Mouse (Mus musculus) layer of hippocampus, postnatal 14 days (tissue): ENCODE results near the gene Cenpx. TPM values are rescaled to one million over a fixed set of nuclear protein-coding genes. Genes with fewer than 3 reads are reported as not detected.

ENCODE experiments used
- DNase-seq, 2 experiments: peaks; one replicate each; pipeline ENCODE4 v3.0.0; 2021 to 2022; ENCODE audit warnings: low spot score in 2 of 2, mixed read lengths in 1 of 2
- total RNA-seq, 2 experiments: library from RNA; stranded (reverse); gene quantifications; 2 replicates each; pipeline ENCODE4 v1.2.3; 2021

The Cenpx gene
- total RNA-seq, 2 experiments from 2014 or later, result 26.8 to 28.9 TPM

DNA sequence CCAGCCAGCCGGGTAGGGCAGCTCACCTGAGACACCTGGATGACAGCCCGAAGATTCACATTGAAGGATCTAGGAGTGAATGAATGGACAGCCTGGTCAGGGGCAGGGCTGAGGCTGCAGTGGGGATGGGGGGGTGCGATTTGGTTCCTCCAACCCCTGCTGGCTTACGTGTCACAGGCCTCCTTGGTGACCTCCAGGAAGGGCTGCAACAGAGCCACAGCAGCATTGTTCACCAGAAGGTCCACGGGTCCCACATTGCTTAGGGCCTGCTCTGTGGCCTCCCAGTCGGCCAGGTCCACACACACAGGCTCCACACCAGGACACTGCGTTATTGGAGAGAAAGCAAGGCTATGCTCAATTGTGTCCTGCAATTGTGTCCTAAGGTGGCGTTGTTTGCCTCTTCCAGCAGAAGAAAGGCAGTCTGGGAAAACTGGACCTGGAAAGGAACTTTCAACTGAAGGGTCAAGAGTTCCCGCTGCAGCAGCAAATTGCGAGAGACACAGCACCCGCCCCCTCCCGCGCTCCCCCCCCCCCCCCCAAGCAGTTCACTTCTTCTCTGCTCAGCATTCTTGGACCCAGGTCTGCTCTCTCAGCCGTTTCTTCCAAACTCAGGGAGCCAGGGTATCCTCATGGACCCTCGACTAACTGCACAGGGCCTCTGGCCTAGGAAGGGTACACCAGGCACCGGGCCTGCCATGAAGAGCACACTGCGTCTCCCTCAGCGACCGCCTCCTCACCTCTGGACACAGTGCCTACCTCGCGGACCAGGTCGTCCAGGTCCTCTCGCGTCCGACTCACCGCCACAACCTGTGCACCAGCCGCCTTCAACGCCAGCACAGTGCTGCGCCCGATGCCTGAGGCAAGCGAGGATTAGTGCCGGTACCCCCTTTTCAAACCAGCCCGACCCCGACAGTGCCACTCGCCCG is 13.0 kb upstream of the Cenpx start:
- no peak for DNase-seq

DNA sequence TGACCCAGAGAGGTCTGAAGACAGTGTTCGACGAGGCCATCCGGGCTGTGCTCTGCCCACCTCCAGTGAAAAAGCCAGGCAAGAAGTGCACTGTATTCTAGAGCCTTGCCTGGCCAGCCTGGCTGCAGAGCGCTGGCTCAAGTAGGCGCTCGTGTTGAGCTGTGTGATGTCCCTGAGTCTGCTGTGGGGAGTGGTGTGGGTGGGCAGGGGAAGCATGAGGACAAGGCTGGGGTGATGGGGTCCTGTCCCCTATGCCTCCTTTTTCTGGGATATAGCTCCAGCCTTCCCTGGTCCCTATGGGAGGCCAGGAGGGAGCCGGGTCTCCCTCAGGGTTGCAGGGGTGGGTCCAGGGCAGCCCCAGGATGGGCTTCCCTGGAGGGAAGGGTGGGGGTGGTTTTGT is 10.0 kb upstream of the Cenpx start:
- DNase-seq, result no peak

DNA sequence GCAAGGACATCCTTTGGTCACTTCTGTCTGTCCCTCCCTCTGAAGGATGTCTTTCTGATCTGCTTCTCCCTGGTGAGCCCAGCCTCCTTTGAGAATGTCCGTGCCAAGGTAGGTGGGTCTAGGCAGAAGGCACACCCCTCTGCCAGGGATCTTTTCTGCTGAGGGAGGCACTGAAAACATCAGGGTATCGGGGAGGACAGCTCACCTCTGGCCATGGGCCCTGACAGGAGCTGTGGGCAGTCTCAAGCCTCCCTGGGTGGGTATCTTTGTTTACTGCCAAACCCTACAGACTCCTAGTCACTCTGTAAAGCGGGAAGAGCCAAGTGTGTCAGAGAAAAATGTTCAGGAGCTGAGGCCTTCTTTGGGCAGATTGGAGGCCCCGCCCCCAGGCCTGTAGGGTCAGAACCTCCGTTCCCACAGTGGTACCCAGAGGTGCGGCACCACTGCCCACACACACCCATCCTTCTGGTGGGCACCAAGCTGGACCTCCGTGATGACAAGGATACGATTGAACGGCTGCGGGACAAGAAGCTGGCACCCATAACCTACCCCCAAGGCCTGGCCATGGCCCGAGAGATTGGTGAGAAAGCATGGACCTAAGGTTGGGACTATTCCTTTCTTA is 9.3 kb upstream of the Cenpx start:
- no peak for DNase-seq

DNA sequence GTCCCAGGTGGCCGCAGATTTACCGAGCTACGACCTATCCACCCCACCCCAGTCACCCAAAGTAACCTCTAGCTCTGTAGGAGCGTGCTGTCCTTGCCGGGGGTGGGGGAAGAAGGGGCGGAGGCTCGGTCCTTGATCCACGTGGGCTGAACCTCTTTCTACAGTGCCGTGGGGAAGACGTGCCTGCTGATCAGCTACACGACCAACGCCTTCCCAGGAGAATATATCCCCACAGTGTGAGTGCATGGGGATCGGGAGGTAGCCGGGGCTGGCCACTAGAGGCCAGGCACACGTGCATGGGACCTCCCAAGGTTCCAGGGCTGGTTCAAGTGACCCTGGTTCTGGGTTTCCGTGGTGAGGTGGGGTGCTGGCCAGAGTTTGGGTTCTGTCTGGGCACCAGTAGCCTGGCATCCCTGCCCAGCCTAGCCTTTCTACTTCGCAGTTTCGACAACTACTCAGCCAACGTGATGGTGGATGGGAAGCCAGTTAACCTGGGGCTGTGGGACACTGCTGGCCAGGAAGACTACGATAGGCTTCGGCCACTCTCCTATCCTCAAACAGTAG is 8.6 kb upstream of the Cenpx start:
- DNase-seq, result no peak

DNA sequence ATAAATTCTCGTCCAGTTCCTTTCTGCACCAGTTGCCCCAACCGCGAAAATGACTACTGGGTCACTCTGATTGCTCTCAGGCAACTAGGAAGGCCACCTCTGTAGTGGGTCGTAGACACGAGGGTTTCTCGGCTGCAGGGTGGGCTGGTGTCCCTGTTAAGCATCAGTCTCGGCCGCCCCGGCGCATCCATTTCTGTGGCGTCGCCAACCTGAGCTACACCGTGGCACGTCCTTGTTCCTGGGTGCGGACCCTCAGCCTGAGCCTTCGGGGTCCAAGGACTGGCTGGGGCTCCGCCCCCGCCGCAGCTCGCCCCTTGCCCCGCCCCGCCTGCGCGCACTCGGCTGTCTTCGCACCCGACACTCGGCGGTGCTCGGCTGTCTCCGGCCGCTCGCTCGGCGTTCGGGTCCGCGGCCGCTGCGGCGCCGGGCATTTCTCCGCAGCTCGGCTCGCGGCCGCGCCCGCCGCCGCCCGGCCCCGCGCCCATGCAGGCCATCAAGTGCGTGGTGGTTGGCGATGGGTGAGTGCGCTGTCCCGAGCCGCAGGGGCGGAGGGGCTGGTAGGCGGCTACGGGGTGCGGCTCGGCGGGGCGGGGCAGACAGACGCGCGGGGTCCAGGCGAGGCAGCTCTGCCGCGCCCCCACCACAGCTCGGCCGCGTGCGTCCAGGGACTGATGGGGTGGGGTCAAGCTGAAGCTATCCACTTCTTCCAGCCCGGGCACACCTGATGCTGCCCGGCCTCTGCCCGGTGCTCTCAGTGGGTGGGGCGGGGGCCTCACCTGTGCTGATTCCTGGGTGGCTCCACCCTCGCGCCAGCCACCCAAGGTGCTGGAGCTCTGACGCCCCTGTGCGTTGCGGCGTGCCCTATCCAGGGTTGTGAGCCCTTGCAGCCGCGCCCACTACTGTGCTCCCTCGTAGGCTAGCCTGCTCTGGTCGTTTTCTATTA is 7.9 kb upstream of the Cenpx start, which contains the start of gene Rac3:
Gene Rac3 (plus strand): TSS at position 347 of the 943 bp plus-strand sequence.
- DNase-seq, result peak; percentile 70

DNA sequence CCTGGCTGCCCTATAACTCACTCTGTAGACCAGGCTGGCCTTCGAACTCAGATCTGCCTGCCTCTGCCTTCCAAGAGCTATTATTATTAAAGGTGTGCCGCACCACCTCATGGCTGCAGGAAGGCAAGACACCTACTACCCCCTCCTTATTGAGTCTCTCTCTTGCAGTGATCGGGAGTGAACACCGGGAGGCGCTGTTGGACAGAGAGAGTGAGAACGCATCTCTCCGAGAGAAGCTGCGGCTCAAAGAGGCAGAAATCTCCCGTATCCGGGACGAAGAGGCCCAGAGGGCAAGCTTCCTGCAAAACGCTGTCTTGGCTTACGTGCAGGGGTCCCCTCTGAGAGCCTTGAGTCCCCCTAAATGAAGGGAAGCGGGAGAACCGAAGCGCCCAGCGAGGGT is 6.9 kb upstream of the Cenpx start:
- peak; percentile 91 to 94 for DNase-seq

DNA sequence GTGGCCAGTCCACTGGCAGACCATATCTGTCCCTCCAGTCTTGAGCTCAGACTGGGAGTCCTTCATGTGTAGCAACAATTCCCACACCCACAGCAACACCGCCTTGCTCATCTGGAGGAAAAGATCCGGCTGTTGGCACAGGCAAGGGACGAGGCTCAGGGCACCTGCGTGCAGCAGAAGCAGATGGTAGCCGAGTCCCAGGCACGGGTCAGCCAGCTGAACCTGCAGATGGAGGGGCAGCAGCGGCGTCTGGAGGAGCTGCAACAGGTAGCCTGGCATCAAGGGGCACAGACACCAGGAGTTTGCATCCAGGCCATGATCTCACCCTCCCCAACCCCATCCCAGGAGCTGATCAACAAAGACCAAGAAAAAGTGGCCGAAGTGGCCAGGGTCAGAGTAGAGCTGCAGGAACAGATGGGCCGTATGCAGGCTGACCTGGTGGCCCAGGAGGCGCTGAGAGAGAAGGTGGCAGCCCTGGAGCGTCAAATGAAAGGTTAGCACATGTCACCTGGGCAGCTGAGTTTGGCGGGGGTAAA is 6.4 kb upstream of the Cenpx start:
- DNase-seq, result no peak

DNA sequence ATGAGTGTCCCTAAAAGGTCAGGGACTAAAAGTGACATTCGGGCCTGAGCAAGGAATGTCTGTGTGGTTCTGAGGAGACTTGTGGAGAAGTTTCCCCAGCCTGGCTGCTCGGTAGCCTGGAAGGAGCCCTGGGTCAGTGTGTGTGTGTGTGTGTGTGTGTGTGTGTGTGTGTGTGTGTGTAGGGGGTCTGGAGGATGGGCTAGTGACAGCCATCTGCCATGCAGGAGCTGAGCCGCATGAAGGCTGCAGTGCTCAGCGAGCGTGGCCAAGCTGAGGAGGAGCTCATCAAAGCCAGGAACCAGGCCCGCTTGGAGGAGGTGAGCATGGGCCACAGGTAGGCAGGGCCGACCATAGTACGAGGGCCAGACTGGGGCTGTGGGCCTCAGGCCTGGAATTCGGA is 5.7 kb upstream of the Cenpx start:
- DNase-seq, result no peak

DNA sequence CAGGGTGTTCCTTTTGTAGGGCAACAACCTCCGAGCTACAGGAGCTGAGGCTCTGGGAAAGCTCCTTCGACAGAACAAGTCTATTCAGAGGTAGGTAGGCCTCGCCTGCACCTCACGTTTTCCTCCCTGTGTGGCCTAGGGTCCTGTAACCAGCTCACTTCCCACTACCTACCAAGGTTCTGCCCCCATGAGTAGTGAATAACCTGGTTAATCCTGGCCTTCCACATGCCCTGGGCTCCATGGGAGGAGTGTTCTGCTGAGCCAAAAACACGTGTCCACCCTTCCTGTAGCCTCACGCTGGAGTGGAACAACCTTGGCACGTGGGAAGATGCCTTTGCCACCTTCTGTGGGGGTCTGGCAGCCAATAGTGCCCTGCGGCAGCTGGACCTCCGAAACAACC is 1.6 kb upstream of the Cenpx start:
- no peak for DNase-seq

DNA sequence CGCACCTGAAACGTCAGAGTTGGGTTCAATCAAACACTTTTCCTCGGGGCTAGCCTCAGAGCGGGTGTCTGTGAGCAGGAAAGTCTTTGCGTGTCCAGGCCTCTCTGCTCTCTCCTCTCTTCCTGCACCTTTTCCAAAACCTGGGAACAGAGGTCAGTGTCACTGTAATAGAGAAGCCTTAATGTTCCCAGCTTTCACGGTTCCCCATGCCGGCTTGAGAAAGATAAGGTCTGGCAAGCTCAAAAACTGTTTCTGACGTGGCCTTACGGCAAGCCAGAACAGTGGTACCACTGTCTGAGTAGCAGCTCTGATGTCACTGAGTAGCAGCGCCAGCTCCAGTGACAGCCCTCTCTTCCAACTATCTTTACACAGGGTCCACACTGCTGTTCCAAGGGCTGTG is 1.0 kb upstream of the Cenpx start:
- DNase-seq, result no peak

DNA sequence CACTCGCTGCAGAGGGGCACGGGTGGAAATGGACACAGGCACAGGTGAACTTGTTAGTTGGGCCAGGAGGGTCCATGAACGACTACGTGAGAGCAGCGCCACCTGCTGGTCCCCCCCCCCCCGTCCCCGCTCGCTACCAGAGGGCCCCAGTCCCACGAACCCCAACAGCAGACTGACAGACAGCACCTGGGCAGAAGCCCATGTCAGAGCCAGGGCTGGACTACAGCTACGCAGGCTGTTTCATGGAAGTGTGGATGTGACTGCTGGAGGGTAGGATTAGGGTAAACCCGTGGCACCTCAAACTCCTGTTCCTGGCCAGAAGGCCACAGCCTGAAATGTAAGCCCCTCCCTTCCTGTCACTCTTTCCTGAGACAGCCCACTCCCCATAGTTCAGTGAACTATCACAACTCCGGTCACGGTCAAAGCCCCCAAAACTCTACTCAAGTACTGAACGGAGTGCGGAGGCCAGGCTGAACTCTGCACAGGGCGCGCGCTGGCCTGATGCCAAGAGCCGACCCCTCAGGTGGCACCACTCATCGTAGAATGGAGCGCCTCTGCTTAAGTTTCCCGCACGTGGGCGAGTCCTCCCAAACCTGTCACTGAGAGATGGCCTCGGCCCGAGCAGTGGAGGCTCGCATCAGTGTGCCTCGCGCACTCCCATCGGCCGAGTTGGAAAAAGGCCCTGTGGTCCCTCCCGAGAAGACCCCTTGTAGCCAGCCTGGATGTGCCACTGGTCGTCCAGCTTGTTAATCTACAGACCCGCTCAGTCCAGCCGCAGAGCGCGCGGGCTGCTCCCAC is 568 bp downstream of the Cenpx start:
- peak in 1 of 2 experiments; percentile 56 for DNase-seq

DNA sequence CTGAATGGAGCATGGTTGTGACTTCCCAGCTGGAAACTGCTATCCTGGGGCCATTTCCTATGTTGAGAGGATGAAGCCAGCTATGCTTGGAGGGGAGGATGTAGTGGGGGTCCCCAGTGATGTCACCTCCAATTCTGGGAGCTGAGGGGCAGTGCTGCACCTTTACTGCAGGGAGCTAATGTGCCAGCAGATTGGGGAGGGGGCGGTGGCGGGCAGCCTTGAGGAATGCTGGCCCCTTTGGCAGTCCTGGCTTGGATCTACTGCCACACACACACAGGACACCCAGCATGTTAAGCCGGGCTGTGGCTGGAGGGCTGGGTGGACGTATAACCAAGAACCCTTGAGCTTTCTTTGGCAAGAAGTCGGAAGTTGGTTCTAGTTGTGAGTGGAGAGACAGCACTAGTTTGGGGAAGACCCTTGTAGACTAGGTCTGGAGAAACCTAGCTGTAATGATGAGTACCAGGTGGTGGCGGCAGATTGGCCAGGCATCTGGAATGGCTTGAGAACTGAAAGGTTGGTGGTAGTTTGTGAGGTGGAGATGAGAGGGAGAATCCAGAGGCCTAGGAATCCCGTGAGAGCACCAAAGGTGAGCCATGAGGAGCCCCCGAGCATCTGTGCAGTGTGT is 1.4 kb downstream of the Cenpx start:
- DNase-seq, result no peak

DNA sequence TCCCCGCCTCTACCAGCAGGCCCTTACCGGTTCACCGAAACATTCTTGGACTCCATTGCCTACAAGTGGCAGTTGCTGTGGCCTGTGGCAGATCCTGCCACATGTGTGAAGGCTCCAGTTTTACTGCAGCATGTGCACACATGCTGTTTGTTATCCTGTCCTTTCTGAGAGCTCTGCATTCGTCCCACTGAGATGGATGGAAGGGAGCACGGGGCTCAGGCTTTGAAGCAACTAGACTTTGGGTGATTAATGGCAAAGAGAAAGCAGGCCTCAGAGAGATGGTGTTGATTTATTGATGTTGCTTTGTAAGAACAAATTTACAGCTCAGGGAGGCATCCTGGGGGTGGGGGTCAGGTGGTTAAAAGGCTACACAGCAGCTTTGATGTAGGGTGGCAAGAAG is 2.9 kb downstream of the Cenpx start:
- DNase-seq, result no peak

DNA sequence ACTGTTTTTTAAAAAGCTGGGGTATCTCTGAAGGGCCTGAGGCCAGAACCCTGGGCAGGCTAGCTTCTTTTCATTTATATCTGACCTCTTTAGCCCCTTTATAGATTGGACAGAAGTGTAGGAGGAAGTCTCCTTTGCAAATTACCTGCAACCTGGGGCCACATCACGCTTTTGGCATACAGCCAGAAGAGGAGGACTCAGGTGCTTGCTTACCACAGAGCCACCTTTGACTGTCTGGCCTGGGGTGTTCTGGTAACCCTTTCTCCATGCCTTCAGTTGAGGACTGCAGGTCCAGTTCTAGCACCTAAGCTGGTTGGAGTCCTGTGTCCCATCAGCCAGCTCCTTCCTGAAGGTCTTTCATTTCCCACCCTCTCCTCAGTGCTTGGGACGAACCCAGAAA is 4.0 kb downstream of the Cenpx start:
- DNase-seq, result no peak

DNA sequence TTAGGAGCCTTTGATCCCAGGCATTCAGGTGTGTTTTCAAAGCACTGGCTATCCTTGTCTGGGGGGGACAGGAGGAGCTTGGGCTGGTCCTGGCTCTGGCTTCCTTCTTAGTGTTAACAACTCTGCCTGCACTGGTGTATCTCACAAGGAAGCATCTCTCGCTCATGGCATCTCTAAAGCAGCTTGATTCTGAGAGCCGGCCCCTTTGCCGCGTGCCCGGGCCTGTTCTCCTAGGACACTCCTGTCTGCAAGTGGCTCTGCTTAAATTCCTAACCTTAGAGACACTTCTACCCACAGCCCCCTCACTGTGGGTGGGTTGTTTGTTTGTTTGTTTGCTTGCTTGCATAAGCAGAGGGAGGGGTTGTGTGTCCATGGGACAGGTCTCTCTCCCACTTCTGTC is 5.6 kb downstream of the Cenpx start:
- no peak for DNase-seq

DNA sequence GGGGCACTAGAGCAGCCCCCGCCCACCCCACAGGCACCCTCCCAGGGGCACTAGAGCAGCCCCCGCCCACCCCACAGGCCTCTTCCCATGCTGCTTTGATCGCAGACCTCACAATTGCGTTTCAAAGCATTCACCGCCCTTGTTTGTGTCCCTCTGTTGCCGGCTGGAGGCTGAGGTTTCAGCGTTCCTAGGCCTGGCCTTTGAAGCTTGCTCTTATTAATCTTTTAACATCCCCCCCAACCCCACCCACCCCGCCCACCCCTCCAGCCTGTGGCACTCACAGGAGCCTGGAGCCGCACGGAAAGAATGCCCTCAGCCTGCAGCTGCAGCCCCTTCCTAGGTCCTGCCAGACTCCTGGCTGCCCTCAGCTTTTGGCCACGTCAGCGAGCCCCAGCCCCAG is 6.3 kb downstream of the Cenpx start:
- no peak for DNase-seq

DNA sequence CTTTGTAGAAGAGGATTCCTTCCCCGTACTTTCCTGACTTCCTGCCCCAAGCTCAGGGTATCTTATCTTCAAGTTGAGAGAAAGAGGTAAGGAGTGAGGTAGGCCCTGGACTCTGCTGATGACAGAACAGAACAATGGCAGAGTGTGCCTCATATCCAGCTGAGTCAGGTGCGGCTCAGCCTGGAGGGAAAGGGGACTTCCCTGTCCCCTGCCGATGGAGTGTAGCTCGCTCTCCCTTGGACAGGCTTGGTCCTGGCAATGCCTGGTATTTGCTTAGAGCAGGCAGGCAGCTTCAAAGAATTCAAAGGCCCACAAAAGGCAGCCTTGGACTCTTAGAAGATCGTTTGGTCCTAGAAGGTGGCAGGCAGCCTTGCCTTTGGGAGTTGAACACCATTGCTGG is 7.4 kb downstream of the Cenpx start:
- DNase-seq, result no peak

DNA sequence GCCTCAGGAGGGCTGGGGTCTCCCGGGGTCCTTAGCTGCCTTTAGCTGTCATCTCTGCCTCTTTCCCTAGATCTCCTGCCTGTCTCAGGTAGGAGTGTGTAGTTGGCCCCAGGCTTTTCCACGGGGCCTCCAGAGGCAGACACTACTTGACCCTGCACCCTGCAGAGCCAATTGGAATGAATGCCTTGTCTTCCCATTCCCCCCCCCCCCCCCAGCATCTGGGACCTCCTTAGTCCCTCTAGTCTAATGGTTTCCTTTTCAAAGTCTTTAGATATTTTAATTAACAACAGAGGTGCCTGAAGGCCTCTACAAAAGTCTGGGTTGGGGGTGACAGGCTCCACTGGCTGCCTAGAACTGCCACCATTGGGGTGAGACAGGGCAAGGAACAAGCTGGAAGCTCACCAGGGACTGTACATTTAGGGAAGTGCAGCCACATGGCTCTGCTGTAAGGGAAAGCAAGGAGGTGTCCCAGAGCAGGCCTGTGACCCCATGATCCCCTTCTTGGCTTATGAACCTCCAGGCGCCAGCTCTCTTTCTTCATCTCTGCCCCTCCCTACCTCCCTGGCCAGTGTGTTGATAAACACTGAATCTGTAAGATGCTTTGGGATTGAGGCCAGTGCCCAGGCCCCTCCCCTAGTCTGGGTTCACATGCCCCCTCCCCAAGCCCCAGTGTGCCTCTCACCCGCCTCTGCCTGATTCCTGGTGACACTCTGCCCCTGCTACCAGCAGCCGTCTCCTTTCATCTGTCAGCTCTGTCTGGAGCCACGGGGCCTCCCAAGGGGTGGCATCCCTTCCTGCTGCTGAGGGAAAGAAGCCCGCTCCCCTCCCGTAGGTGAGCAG is 8.8 kb downstream of the Cenpx start:
- no peak for DNase-seq
